Mouse (Mus musculus) midbrain, embryonic 10.5 days (tissue): ENCODE measurements at regions not wholly inside any gene's neighbourhood (a gene's known extent, or its start where the extent isn't known, plus 50 kb on each side); places are given as distances from the start of the nearest gene placed in this dataset.

Experiments
- DNase-seq: peaks from one replicate; pipeline ENCODE4 v3.0.0-alpha.2; 2017; ENCODE audit warnings: low spot score
- H3K27ac ChIP-seq: fragments of 300-500 bp; sonication (generic); replicated peaks from 2 replicates; pipeline ENCODE4 v1.5.1; 2016; ENCODE audit warnings: mild to moderate bottlenecking
- H3K27me3 ChIP-seq: fragments of 300-500 bp; sonication (generic); 2 replicates; pipeline ENCODE4 v1.6.1; 2016; ENCODE audit warnings: low read depth, mild to moderate bottlenecking; ENCODE audit not compliant: poor library complexity, severe bottlenecking
- H3K36me3 ChIP-seq: fragments of 300-500 bp; sonication (generic); 2 replicates; pipeline ENCODE4 v1.6.1; 2016; ENCODE audit warnings: mild to moderate bottlenecking, moderate library complexity
- H3K4me1 ChIP-seq: fragments of 300-500 bp; sonication (generic); 2 replicates; pipeline ENCODE4 v1.6.1; 2016
- H3K4me3 ChIP-seq: fragments of 300-500 bp; sonication (generic); 2 replicates; pipeline ENCODE4 v1.5.1; 2016; ENCODE audit warnings: mild to moderate bottlenecking, moderate library complexity
- H3K9me3 ChIP-seq: fragments of 300-500 bp; sonication (generic); replicated peaks from 2 replicates; pipeline ENCODE4 v1.6.1; 2016; ENCODE audit warnings: mild to moderate bottlenecking
- WGBS: fragments of 180-500 bp; shearing (Covaris S2); methylation state at CpG from one replicate; pipeline ENCODE4 v1.1.7; 2016; 5-methylcytosine and 5-hydroxymethylcytosine counted together

DNA sequence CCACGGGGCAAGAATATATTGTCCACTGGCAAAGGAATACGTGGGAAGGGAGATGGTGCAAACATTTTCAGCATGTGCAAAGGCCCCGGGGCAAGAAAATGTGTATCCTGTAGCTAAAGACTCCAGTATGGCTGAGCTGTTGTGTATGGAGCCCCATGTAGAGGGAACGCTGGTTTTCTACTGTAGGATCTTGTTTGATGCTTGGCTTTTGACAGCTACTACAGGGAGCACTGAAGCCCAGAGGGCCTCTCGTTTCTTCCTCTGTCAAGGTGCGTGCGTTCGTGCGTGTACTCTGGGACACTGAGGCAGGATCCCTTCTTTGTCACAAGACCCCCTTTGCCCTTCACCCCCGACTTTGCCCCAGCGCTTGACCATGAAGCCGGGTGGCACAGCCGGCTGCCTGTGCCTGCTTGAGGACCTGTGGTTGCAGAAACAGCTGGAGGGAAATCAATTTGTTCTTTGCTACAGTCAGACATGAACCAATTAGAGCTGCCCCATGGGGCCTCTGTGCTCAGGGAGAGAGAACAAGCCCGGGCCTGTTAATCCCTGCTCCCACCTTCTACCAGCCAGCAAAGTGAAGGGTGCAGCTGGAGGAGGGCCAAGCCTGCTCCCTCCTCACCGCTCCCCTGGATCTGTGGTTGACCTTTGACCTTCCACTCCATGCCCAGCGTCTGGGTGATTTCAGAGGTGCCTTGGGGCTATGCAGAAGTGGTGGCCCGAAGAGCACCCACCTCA is 329.5 kb upstream of the Dio3 start:
- peaks cover 80% of the 10 kb centered on the region for H3K4me1 ChIP-seq
- no peaks in the 10 kb centered on the region for H3K9me3 ChIP-seq
- 58% methylated on average over 17 of the region's 17 CpGs for WGBS
- peak overlapping the region; percentile 38; the same call in 1 of the 2 replicates for H3K4me3 ChIP-seq
- peak overlapping the region; percentile 96 for H3K27ac ChIP-seq
- DNase-seq = peak; percentile 39
- H3K27me3 ChIP-seq = peaks cover 3% of the 10 kb centered on the region; the same call in 1 of the 2 replicates
- no peaks in the 10 kb centered on the region for H3K36me3 ChIP-seq

DNA sequence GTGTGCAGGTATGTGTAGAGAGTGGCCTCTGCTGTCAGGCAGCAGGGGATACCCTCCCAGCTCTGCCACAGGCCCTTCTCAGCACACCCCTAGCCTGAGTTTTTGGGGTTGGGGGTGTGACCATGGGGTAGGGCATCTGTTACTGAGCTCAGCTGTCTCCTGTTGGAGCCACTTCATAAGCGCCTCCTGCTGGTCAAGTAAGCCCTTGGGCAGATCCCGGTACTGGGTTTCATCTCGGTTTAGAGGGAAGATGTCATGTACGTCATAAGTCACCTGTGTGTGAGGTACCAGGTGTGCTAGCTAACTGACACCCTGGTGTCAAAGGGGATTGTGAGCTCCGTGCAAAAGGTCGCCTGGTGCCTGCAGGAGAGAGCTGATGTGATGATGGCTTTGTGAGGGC is 328.2 kb upstream of the Dio3 start:
- Histone ChIP-seq H3K27ac (peak overlapping the region; percentile 96), H3K4me1 (peaks cover 74% of the 10 kb centered on the region), H3K4me3 (no peak overlapping the region), H3K9me3 (no peaks in the 10 kb centered on the region), H3K27me3 (peaks cover 6% of the 10 kb centered on the region; the same call in 1 of the 2 replicates), H3K36me3 (no peaks in the 10 kb centered on the region)
- WGBS = 46% methylated on average over 6 of the region's 6 CpGs
- DNase-seq = peak; percentile 34

DNA sequence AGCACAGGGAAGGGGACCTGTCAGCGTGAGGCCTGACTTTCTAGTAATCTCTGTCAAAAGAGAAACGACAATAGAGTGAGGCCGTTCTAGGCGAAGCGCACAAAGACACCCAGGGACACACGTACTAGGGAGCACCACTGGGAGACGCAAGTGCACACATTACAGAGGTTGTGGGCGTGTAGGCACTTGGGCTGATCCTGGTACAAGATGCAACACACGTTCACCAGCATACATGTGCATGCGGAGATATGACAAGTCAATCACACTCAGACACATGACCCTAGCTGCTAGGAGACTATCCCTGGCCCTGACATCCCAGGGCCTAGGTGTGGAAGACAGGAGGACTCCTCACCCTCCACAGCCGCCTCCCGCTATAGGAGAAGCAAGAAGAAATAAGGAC is 327.4 kb upstream of the Dio3 start:
- no peaks in the 10 kb centered on the region for H3K36me3 ChIP-seq
- peak overlapping the region; percentile 96 for H3K27ac ChIP-seq
- peaks cover 65% of the 10 kb centered on the region for H3K4me1 ChIP-seq
- DNase-seq = peak; percentile 12
- 86% methylated on average over 12 of the region's 12 CpGs for WGBS
- peaks cover 6% of the 10 kb centered on the region; the same call in 1 of the 2 replicates for H3K27me3 ChIP-seq
- no peaks in the 10 kb centered on the region for H3K9me3 ChIP-seq
- H3K4me3 ChIP-seq = no peak overlapping the region

DNA sequence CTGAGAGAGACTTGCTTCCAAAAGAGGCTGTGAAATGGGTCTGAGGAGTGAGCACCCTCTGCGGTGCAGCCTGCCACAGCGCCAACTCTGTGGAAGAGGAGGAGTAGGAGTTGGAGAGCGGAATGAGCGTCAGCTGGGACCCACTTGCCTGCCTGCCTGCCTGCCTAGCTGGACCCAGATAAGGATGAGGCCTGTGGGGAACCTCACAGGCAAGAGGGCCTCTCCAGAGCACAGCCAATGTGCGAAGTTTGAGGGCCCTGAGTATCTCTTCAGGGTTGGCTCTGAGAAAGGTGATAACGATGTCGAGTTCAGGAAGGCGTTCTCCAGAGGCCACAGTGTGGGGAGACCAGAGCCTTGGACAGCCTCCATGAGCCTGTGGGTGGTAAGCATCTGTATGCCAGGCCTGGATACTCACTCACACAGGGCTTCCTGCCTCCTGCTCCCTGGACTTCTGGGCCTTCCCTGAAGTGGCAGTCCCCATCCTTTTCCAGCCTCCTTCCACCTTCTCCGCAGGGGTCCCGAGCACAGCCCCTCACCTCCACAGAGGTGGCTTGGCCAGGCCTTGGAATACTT is 326.9 kb upstream of the Dio3 start:
- 90% methylated on average over 10 of the region's 10 CpGs for WGBS
- H3K27ac ChIP-seq = peak overlapping the region; percentile 96
- peaks cover 6% of the 10 kb centered on the region; the same call in 1 of the 2 replicates for H3K27me3 ChIP-seq
- DNase-seq = peak; percentile 10
- H3K4me1 ChIP-seq = peaks cover 60% of the 10 kb centered on the region
- H3K9me3 ChIP-seq = no peaks in the 10 kb centered on the region
- H3K36me3 ChIP-seq = no peaks in the 10 kb centered on the region
- H3K4me3 ChIP-seq = no peak overlapping the region

DNA sequence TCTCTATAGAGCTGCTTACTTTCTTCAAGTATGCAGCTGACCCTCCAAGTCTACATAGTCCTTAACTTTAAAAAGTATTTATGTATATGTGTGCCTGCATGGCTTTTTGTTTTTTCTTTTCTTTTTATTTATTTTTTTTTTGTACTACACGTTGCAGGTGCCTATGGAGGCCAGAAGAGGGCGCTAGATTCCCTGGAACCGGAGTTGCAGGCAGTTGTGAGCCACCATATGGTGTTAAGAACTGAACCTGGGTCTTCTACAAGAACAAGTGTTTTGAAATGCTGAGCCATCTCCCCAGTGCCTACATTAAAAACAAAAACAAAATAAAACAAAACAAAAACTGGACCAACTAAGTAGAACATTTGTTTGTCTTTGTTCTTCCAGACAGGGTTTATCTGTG is 325.9 kb upstream of the Dio3 start:
- Histone ChIP-seq H3K27me3 (peaks cover 11% of the 10 kb centered on the region), H3K4me3 (no peak overlapping the region), H3K27ac (peak overlapping the region; percentile 96), H3K4me1 (peaks cover 56% of the 10 kb centered on the region), H3K9me3 (no peaks in the 10 kb centered on the region), H3K36me3 (no peaks in the 10 kb centered on the region)
- DNase-seq = no peak
- 62% methylated on average over 3 of the region's 3 CpGs for WGBS

GRCm38 (mm10) chr12:109957305-109957704 is 321.6 kb upstream of the Dio3 start:
- peaks cover 25% of the 10 kb centered on the region for H3K4me1 ChIP-seq
- no peaks in the 10 kb centered on the region for H3K9me3 ChIP-seq
- no peak overlapping the region for H3K4me3 ChIP-seq
- H3K36me3 ChIP-seq = no peaks in the 10 kb centered on the region
- peak overlapping the region; percentile 75 for H3K27ac ChIP-seq
- 74% methylated on average over 3 of the region's 3 CpGs for WGBS
- peaks cover 42% of the 10 kb centered on the region for H3K27me3 ChIP-seq
- DNase-seq = no peak

- Histone ChIP-seq H3K9me3 (no peaks in the 10 kb centered on the region), H3K36me3 (no peaks in the 10 kb centered on the region), H3K4me1 (peaks cover 22% of the 10 kb centered on the region), H3K27ac (peak overlapping the region; percentile 75), H3K27me3 (peaks cover 43% of the 10 kb centered on the region), H3K4me3 (no peak overlapping the region)
- DNase-seq = peak; percentile 89
- 44% methylated on average over 18 of the region's 18 CpGs for WGBS
Observed at GRCm38 (mm10) chr12:109958357-109959085, 320.3 kb upstream of the Dio3 start.

DNA sequence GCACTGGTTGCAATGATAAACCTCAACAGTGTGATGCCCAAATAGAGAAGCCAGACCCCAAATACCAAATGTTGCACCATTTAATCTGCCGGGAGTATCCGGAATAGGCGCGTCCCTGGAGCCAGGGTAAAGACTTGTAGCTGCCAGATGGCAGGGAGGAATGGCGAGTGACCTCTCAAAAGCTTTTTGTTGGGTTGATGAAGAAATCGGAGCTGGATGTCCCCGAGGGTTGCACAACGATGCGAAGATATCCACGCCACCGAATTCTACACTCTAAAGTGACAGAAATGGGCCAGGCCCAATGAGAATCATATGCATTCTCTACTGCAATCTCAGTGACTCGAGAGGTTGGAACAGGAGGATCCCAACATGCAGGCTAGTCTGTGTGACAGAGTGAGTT is 312.1 kb upstream of the Dio3 start:
- 91% methylated on average over 12 of the region's 12 CpGs for WGBS
- H3K27ac ChIP-seq = no peak overlapping the region

DNA sequence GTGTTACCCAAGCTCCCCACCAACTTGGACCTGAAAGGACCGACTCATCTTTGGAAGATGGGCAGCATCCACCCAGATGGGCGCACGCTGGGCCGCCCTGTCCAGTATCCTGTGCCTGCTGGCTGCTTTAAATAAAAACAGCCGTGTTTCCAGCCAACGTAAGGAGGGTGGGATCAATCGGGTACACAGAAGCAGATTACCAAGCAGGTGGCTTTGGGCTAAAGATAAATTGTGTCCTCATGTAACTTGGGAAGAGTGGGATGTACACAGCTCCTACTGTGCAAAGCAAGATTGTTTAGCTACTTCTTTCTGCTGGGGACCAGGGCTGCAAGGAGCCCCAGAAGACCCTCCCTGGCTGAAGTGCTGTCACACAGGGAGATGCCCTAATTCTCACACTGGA is 310.6 kb upstream of the Dio3 start:
- H3K4me3 ChIP-seq = no peak overlapping the region
- no peak for DNase-seq
- no peaks in the 10 kb centered on the region for H3K36me3 ChIP-seq
- peaks cover 7% of the 10 kb centered on the region; the same call in 1 of the 2 replicates for H3K4me1 ChIP-seq
- H3K27ac ChIP-seq = peak overlapping the region; percentile 46; the same call in 1 of the 2 replicates
- no peaks in the 10 kb centered on the region for H3K27me3 ChIP-seq
- WGBS = 88% methylated on average over 7 of the region's 7 CpGs
- H3K9me3 ChIP-seq = no peaks in the 10 kb centered on the region

More for the DNA sequence above, 312.1 kb upstream of the Dio3 start:
- H3K27me3 ChIP-seq = peaks cover 3% of the 10 kb centered on the region; the same call in 1 of the 2 replicates
- no peak overlapping the region for H3K4me3 ChIP-seq
- peaks cover 7% of the 10 kb centered on the region; the same call in 1 of the 2 replicates for H3K4me1 ChIP-seq
- H3K36me3 ChIP-seq = no peaks in the 10 kb centered on the region
- H3K9me3 ChIP-seq = no peaks in the 10 kb centered on the region
- no peak for DNase-seq

DNA sequence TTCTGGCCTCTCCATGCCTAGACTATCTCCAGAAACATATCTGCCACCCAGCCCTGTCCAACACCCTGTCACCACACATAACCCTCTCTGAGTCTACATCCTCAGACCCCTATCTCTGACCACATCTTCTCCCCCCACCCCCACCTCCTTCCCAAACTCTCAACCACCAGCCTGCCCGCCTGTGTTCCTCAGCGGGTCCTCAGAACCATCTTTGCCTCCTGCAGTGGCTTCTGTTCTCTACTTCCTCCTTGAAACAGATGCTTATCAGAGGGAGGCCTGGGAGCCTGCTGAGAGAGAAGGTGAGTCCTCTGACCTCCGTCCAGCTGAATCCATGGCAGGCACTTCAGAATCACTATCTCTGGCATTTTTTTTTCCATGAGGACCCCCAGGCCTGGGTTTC is 307.4 kb upstream of the Dio3 start:
- no peak for DNase-seq
- Histone ChIP-seq H3K9me3 (no peaks in the 10 kb centered on the region), H3K27ac (0 out of 2 replicates have a peak overlapping the region, but pooled peaks have one; percentile 28), H3K27me3 (no peaks in the 10 kb centered on the region), H3K36me3 (no peaks in the 10 kb centered on the region), H3K4me1 (peaks cover 7% of the 10 kb centered on the region; the same call in 1 of the 2 replicates), H3K4me3 (no peak overlapping the region)
- 54% methylated on average over 3 of the region's 3 CpGs for WGBS

DNA sequence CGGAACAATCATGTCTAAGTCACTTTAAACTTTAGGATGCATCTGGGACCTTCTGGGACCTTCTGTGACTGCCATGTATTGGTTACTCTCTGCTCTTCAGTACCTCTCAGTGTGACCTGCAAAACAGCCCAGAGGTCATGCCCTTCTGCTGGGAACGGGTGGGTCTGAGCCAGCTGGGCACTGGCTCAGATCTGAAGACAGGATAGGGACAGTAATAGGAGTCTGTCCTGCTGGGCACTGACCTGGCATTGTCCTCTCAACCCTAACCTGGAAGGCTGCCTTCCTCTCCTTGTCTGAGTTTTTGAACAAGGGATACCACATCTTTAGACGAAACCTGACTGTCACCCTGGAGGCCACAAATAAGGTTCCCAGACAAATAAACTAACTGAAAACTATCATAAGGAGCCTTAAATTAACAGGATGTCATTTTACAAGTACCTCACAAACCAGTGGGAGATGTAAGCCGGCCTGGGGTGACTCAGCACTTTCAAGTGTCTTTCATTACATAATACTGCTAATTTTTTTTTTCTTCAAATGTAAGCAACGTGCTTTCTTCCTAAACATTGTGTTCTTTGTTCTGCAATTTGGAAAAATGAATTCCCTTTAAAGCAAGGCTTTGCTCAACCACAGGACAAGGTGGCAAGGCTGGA is 306.4 kb upstream of the Dio3 start:
- Histone ChIP-seq H3K4me1 (peaks cover 7% of the 10 kb centered on the region; the same call in 1 of the 2 replicates), H3K27me3 (no peaks in the 10 kb centered on the region), H3K36me3 (no peaks in the 10 kb centered on the region), H3K27ac (no peak overlapping the region), H3K4me3 (no peak overlapping the region), H3K9me3 (no peaks in the 10 kb centered on the region)
- 78% methylated on average over 5 of the region's 5 CpGs for WGBS
- DNase-seq = no peak

DNA sequence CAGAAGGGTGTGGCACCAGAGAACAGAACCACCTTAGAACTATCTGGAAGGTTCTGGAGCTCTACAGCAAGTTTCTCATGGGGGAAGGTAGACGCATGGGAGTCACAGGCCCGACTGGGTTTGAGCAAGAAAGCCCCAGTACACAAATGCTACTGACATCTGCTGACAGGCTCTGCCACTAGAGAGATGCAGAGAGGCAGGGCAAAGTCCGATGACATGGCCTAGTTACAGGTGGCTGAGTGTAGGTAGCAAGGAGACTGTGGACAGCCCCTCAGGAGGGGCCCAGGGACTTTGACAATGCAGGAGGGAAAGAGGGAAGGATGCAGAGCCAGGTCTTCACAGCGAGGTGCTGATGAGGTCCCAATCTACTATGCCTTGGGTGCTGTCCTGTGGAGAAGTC is 305.3 kb upstream of the Dio3 start:
- Histone ChIP-seq H3K4me1 (peaks cover 5% of the 10 kb centered on the region; the same call in 1 of the 2 replicates), H3K4me3 (no peak overlapping the region), H3K36me3 (no peaks in the 10 kb centered on the region), H3K27ac (0 out of 2 replicates have a peak overlapping the region, but pooled peaks have one; percentile 28), H3K9me3 (no peaks in the 10 kb centered on the region), H3K27me3 (no peaks in the 10 kb centered on the region)
- no peak for DNase-seq
- 82% methylated on average over 4 of the region's 4 CpGs for WGBS
